Mouse (Mus musculus) MEL (cell line): ENCODE measurements around the gene Aff3.

Experiments
- BHLHE40 ChIP-seq: IDR thresholded peaks from 2 replicates; pipeline ENCODE4 v1.6.1; 2012; ENCODE audit warnings: low read depth, mild to moderate bottlenecking, inconsistent platforms, low read length, improper control_type of control experiment, borderline replicate concordance
- CTCF ChIP-seq, 3 experiments: IDR thresholded peaks in 2 of 3; conservative IDR thresholded peaks in 1 of 3; 2 replicates each; pipeline ENCODE4 v1.5.1; 2011 to 2012; ENCODE audit warnings: low read length in 3 of 3, low read depth in 2 of 3, mild to moderate bottlenecking in 2 of 3, improper control_type of control experiment in 1 of 3, inconsistent platforms in 1 of 3, mixed read lengths in 1 of 3, moderate library complexity in 1 of 3; ENCODE audit not compliant: control insufficient read depth in 1 of 3, insufficient read depth in 1 of 3, poor library complexity in 1 of 3, severe bottlenecking in 1 of 3
- MYC ChIP-seq: IDR thresholded peaks from 2 replicates; pipeline ENCODE4 v1.6.1; 2011; ENCODE audit warnings: low read depth, mild to moderate bottlenecking, low read length, improper control_type of control experiment, moderate library complexity
- POLR2A ChIP-seq, 2 experiments: IDR thresholded peaks; 2 replicates each; pipeline ENCODE4 v1.6.1; 2011 to 2012; ENCODE audit warnings: low read length in 2 of 2, mild to moderate bottlenecking in 2 of 2, control low read depth in 1 of 2, improper control_type of control experiment in 1 of 2, low read depth in 1 of 2, moderate library complexity in 1 of 2; ENCODE audit not compliant: control insufficient read depth in 1 of 2, insufficient read depth in 1 of 2, poor library complexity in 1 of 2
- TCF12 ChIP-seq: IDR thresholded peaks from 2 replicates; pipeline ENCODE4 v1.6.1; 2014; ENCODE audit warnings: low read depth, mild to moderate bottlenecking, inconsistent platforms, low read length, improper control_type of control experiment, moderate library complexity
- ZC3H11A ChIP-seq: IDR thresholded peaks from 2 replicates; pipeline ENCODE4 v1.6.1; 2012; ENCODE audit warnings: low read depth, mild to moderate bottlenecking, inconsistent platforms, low read length, improper control_type of control experiment

- no peak for TF ChIP-seq MYC
- TF ChIP-seq TCF12, result no peak
- no peak for TF ChIP-seq CTCF (IDR thresholded peaks at IDR 0.05 in 2 of 3, conservative IDR thresholded peaks at IDR 0.05 in 1 of 3; ENCODE audit: control insufficient read depth in 1 of 3, insufficient read depth in 1 of 3, low read depth in 2 of 3, low read length in 3 of 3, poor library complexity in 1 of 3, severe bottlenecking in 1 of 3)
- TF ChIP-seq POLR2A (IDR thresholded peaks at IDR 0.05; ENCODE audit: control insufficient read depth in 1 of 2, insufficient read depth in 1 of 2, low read depth in 1 of 2, low read length in 2 of 2, poor library complexity in 1 of 2), result no peak
- TF ChIP-seq BHLHE40, result no peak
- no peak for TF ChIP-seq ZC3H11A
Measured at GRCm38 (mm10) chr1:38382683-38383082, 282.1 kb downstream of the Aff3 start.
